In the genomic region with DNA sequence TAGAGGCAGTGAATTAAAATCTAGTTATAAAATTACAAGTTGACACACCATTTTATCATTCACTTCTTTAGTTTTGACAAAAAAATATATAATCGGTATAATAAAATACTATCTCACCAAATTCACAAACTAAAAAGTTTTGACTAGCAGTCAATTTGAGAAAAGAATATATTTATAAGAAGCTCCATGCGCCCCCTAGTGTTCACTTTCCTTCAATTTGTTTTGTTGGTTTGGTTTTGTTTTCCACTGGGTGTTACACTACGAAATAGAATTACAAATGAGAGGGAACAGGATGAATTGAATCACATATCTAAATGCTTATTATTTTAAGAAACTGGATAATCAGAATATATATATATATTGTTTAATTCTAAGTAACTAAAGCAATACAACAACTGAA, we compare ENCODE assay signal across 7 mouse cellular contexts.
DNase-seq lines count a peak whose midpoint lies in the region; ATAC-seq lines count a peak whose summit lies in the region.

No protein-coding gene starts in this region.

- no peak overlapping the region for H3K27ac ChIP-seq in kidney, embryonic 15.5 days

- H3K27me3 ChIP-seq in kidney, embryonic 15.5 days = no peaks in the 10 kb centered on the region

- 30% methylated on average over 3 of the region's 3 CpGs for WGBS in kidney, embryonic 15.5 days

- H3K9ac ChIP-seq in kidney, embryonic 15.5 days = no peak overlapping the region

- no peaks in the 10 kb centered on the region for H3K36me3 ChIP-seq in kidney, embryonic 15.5 days

- ATAC-seq in kidney, embryonic 15.5 days (replicated peaks; ENCODE audit: low FRiP score) = no peak

- H3K9me3 ChIP-seq in kidney, embryonic 15.5 days (replicated peaks) = no peaks in the 10 kb centered on the region

- H3K4me1 ChIP-seq in kidney, embryonic 15.5 days = no peaks in the 10 kb centered on the region

- H3K4me3 ChIP-seq in kidney, embryonic 15.5 days (replicated peaks) = no peak overlapping the region

- peak; percentile 47 for DNase-seq in kidney, postnatal 10 days
- peak; percentile 7 to 18 for DNase-seq in B cell, adult 2 months
- peak; percentile 57 for DNase-seq in ES-CJ7 (ENCODE audit: low read depth, low spot score)
- peak; percentile 16 to 55 for DNase-seq in cerebellum, postnatal 36 days
- peak; percentile 25 for DNase-seq in lung, postnatal 14 days
- DNase-seq in spleen, postnatal 14 days (ENCODE audit: low spot score in 2 of 2) = no peak

- H3K4me2 ChIP-seq in kidney, embryonic 15.5 days = no peak overlapping the region

Comparison
In these comparisons a context has a peak if more than half of its experiments do, and no peak if none do; other contexts are left out.
1. DNase-seq: peak in kidney, postnatal 10 days (single experiment), B cell, adult 2 months (2 of 2), ES-CJ7 (single experiment), cerebellum, postnatal 36 days (2 of 2) and lung, postnatal 14 days (single experiment); none in spleen, postnatal 14 days (0 of 2).